Mouse (Mus musculus): ENCODE measurements around the gene Hpn.

The Hpn gene

DNA sequence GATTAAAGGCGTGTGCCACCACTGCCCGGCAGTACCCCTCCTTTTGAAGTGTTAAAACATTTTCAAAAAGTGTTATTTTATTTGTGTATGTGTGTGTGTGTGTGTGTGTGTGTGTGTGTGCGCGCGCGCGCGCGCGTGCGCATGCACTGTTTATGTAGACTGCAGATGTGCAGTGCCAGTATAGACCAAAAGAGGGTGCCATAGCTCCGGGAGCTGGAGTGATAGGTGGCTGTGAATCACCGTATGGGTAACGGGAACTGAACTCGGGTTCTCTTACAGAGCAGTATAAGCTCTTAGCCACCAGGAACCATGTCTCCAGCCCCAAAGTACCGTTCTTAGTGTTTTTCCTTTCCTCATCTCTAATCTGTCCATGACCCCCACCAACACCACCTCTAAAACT lies 29.8 kb upstream of the Hpn start:
- no peak for DNase-seq (ENCODE audit: extremely low spot score, low read depth, low spot score)

DNA sequence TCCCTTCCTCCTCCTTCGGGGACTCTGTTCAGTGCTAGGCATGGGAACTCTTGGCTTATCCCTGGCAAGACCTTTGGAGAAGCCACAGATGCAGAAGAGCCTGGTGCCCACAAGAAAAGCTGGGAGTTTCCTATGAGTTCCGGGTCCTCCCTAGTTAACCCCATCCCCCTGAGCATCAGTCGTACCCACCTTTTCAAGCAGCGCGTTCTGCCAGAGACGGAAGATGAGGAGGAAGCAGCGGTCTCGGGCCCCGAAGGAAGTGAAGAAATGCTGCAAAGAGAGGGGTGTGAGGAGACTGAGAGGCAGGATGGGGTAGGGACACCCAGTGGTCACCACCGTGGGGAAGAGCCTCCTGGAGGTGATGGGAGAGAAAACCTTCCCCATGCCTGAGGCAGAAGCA lies 25.9 kb upstream of the Hpn start:
- no peak for DNase-seq (ENCODE audit: extremely low spot score, low read depth, low spot score)

DNA sequence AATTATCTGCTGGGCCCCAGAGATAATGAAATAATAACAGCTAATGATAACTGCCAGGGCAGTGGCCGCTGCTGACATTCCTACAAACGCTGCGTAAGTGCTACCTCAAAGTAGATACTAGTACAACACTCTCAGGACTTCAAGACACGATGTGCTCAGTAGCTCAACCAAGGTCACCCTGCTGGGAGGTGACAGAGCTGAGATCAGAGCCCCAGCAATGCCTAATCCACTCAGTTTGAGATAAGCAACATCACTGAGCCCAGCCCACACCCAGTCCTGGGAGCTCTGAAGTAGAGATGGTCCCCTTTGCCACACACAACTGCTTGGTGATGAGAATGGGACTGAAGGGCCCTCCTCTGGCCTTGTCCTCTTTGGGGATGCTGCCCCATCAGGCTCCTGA lies 25.2 kb upstream of the Hpn start:
- no peak for DNase-seq (ENCODE audit: extremely low spot score, low read depth, low spot score)

DNA sequence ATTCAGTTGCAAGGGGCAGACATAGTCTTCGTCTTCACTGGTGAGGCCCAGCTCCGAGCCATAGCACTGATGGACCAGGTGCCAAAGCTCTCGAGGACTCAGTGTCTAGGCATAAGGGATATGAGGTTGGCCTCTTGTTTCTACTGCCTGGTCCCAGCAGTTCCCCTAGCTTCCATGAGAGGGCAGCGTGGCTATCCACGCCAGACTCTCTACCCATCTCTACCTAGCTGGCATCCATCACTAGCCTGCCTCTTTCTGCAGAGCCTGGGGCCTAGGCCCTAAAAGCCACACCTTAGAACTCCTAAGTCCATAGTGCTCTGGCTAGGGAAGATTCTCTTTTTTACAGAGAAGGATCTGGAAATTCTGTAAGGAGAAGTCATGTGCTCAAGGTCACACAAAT lies 24.7 kb upstream of the Hpn start:
- no peak for DNase-seq (ENCODE audit: extremely low spot score, low read depth, low spot score)

DNA sequence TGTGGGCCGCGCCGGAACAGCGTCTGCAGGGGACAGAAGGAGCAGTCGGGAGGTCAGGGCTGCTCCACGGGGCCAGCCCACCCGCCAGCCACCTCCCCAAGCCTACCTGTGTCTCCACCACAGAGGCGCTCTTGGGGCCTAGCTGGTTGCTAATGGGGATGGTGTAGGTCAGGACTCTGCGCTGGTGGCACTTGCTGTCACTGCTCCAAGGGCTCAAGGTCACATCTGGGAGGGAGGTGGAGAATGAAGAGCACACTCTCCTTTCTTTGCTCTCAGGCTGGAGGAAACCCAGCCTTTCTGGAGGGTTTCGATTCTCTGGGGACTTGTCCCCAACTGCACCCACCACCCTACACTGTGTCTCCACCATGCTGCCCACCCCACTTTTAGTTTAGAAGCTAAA lies 20.6 kb upstream of the Hpn start:
- no peak for DNase-seq (ENCODE audit: extremely low spot score, low read depth, low spot score)

DNA sequence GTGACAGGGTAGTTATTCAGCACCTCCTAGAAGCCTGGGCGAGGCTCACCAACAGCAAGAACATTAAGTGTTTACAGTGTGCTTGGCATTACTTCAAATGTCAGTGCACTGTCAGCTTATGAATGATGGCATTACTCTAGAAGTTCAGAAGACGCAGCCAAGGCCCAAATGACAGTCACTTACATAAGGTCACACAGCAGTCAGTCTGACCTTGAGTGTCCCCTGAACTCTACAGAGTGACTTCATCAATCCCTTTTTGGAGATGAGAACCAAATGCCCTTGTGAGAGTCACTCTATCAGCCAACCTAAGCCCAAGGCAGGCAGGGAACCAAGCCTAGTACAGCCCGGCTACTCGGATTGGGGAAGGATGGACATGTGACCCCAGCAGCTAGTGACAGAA lies 16.8 kb upstream of the Hpn start:
- DNase-seq (ENCODE audit: extremely low spot score, low read depth, low spot score) = no peak

DNA sequence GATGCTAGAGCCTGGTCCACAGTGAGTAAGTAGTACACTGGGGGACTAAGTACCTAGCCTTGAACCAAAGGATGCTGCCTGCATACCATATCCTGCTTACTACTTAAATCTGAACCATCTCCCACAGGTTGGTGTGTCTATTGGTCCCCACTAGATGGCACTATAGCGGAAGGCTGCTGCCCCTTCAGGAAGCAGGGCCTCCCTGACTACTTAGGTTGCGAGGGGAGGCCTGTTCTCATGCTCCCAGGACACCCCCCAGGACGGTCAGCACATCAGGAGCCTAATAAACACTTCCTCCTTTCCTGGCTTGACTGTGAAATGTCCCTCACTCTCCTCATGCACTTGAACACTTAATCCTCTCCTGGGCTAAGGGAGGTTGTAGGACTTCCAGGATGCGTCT lies 15.8 kb upstream of the Hpn start:
- DNase-seq (ENCODE audit: extremely low spot score, low read depth, low spot score) = no peak

DNA sequence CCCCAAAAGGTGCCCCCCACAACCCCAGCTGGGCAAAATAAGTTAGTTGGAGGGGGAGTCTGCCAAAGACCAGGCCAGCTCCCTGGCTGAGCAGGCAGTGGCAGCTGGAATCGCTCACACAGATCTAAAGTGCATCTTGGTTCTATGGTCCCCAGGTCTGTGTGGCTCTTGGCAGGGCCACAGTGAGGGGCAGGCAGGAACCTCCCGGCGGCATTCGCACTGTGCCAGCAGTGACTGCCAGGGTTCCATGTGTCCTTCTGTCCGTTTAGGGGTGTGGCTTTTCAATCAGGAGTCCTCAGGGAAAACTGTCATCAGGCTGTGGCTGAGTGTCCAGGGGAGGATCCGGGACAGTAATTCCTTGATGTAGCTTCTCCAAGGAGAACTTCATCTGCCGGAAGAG lies 15.1 kb upstream of the Hpn start:
- no peak for DNase-seq (ENCODE audit: extremely low spot score, low read depth, low spot score)

DNA sequence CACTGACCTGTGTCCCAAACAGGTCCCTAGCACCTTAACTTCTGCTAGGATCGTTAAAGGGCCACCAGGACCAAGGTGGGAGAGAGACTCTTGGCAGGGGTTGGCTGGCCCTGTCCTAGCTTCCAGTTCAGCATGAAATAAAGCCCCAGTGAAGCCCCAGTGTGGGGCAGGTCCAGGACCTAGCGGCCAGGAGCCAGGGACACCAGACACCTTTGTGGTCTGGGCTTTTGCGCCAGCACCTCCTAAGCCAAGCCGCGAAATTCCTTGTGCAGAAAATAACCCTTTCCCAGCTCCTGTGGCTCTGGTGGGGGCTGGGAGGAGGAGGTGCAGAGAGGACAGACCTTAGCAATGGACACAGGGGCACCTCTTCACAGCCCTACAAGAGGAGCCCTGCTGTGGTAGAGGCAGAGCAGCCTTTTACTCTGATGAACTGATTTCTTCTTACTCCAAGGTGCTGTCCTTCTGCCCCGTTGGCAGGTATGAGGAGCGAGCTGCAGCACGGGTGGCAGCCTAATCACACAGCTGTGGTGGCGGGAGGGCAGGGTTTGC lies 13.1 kb upstream of the Hpn start:
- no peak for DNase-seq (ENCODE audit: extremely low spot score, low read depth, low spot score)

DNA sequence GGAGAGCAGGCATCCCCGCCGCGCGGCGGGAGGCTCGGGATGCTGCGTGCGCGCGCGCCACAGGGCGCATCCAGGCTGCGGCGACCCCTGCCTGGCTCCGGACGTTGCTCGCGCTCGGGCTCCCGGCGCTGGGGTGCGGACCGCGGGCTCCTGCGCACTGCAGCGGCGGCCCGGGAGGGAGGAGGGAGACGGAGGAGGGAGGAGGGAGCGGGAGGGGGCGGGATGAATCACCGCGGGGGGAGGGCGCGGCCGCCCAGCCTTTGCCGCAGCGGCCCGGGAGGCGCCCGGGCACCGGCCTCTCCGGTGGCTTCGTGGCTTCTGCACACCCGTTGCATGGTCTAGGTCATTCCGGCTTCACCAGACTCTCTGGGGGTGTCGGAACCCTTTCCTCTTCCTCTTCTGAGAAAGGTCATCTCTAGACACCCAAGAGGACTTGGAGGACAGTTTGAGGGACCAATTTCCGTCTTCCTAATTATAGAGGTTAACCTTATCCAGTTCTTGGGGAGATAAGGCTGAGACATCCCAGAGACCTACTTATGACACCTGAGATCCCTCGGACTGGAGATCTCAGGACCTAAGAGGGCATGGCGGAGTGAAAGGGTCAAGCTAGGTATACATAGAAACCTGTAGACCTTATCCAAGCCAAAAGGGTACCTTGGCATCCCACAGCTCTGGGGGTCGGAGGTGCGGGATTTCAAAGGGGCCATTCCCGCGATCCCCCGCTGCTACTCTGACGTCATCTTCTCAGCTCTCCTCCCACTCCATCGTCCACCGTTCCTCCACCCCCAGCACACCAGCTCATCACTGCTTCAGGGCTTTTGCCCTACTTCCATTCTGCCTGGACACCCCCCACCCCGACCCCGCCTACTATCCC lies 12.0 kb upstream of the Hpn start, which contains the start of gene Scn1b:
Gene Scn1b, minus strand, starts transcription at position 153 of the 874 bp plus-strand sequence.
- no peak for DNase-seq (ENCODE audit: extremely low spot score, low read depth, low spot score)

DNA sequence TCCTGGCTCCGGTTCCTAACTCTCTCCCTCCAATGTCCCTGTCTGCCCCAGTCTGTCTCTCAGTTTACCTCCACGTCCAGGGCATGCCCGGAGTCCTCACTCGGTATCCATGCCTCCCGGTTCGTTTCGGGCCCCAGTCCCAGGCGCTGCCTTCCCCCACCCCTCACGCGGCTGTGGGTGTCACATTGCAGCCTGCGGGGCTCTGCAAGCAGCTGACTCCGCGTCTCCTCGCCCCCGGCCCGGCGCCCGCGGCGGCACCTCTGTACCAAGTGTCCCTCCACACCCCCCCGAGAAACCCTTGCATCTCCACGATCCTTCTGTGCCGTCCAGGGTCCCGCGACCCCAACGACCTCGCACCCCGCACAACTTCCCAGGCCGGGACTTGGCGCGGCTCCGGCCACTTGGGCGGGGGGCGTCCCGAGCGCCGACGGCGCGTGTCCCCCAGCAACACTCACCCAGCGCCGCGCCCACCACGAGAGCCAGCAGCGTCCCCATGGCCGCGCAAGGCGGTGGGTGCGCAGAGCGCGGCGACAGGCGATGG lies 11.2 kb upstream of the Hpn start:
- no peak for DNase-seq (ENCODE audit: extremely low spot score, low read depth, low spot score)

DNA sequence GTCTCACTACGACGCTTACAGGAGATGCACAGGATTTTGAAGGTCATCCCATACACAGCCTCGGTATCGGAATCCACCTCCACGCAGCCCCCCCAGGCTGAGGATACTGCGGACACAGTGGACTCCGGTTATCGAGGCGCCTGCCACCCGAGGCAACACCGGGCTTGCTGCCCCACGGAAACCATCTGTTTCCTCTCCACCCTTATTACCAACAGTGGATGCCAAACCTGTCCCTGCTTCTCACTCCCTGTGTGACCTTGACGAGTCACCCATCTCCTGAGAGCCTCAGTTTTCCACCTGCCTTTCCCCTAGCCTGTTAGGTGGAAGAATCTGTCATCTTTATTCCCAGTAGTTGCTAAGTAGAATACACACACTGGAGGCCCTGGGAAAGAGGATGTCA lies 10.0 kb upstream of the Hpn start:
- no peak for DNase-seq (ENCODE audit: extremely low spot score, low read depth, low spot score)

DNA sequence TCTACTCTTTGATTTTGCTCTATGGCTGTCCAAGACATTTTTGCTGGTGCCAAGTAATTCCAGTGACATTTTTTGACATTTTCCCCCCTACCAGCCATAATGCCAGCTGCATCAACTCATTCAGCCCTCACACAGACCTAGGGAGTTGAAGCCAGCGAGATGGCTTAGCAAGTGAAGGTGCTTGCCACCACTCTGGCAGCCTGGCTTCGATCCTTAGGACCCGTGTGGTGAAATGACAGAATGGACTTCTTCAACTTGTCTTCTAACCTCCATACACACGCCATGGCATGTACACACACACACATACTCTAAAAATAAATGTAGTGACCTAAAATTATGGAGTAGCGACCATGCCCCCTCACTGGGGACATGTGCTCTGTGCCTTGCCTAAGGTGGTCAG lies 9.3 kb upstream of the Hpn start:
- no peak for DNase-seq (ENCODE audit: extremely low spot score, low read depth, low spot score)

DNA sequence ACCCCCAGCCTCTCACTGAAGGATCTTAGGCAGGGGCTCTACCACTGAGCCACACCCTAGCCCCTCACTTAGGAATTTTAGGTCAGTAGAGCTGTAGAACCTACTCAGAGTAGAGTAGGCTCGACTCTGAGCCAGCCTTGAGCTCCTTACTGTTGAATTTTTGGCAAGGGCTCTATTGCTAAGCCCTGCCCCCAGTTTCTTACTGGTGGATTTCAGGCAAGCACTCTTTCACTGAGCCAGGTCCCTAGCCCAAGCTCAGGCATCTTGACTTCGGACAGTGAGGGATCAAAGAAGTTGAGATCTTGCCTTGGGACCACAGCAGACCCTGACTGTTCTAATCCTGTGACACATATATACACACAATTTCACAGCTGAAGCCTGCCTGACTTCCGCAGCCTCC lies 8.6 kb upstream of the Hpn start:
- DNase-seq (ENCODE audit: extremely low spot score, low read depth, low spot score) = no peak

DNA sequence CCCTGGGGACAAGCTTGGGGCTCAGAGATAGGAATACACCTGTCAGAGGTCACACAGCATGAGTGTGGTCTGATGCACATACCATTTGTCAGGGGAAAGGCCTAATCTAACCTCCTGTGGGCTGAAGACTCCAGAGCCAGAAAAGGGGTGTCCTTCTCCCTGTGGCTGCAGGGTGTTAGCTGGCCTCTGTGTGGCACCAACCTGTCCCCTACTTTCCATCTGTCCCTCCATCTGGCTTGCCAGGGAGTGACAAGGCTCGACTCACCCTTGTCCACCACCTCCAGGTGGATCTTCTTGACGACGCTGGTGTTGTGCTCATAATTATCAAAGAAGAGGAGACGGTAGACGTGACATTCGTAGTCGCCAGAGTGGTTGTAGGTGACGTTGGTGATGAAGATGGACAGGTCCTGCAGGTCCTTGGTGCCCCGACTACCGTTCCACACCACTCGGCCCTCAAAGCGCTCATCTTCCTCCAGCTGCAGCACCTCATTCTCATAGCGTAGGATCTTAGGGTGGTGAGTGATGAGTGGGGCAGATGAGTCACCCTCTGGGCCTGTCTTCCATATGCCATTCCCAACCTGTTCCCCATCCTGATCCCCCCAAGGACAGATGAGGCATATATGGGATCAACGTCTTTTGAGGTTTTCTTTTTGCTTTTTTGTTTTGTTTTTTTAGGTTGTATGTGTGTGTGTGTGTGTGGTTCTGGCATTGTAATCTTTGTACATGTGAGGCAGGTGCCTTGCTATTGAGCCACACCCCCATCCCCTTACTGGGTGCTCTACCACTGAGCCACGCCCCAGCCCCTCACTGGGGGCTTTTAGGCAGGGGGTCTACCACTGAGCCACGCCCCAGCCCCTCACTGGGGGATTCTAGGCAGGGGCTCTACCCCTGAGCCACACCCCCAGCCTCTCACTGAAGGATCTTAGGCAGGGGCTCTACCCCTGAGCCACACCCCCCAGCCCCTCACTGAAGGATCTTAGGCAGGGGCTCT lies 7.8 kb upstream of the Hpn start:
- DNase-seq (ENCODE audit: extremely low spot score, low read depth, low spot score) = no peak

DNA sequence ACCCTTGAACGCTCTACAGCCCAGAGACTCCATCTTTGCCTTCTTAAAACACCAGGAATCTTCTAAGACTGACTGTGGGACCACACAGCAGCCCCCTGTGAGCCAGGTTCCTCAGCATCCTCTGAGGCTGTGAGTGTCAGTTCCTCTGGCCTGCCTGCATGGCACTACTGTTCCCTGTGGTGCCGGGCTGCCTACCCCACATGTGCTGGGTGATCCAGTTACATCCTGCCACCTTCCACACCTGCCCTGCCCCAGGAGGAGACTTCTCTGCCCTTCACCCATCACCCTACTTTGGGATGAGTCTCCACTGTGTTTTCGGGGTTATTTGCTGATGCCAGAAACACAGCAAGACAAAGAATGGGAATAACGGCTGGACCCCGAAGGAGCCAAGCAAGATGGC lies 4.5 kb upstream of the Hpn start:
- DNase-seq (ENCODE audit: extremely low spot score, low read depth, low spot score) = no peak

DNA sequence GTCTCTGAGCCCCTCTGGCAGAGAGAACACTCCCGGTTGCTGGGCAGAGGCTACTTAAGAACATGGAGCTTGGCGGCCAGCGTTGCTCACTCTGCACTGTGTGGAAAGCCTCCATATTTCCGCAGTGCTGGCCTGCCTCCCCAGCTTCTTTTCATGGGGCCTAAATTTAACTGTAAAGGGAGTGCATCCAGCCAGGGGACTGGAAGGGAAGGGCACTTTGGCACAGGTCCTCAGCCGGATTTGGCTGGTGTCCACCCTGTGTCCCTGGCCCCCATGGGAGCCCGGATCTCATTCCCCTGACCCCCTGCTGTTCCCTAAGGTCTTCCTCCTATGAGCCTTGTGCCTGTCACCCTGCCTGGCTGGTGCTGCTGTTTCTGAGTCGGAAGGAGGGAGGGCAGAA lies 3.4 kb upstream of the Hpn start:
- no peak for DNase-seq (ENCODE audit: extremely low spot score, low read depth, low spot score)

DNA sequence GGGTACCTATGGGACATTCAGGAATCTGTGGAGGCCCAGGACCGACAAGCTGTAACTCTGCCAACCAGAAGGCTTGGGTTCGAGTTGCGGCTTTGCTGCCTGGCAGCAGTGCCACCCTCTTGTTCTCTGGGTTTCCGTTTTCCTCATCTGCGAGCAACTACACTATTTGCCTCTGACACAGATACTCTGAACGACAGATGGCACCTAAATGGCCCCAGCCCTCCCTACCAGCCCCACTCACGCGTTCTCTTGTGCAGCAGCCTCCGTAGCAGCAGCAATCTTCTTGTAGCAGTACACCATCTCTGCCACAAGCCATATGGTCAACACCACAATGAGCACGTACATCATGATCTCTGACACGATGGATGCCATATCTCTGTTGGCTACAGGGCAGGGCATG lies 2.4 kb upstream of the Hpn start:
- DNase-seq (ENCODE audit: extremely low spot score, low read depth, low spot score) = no peak

DNA sequence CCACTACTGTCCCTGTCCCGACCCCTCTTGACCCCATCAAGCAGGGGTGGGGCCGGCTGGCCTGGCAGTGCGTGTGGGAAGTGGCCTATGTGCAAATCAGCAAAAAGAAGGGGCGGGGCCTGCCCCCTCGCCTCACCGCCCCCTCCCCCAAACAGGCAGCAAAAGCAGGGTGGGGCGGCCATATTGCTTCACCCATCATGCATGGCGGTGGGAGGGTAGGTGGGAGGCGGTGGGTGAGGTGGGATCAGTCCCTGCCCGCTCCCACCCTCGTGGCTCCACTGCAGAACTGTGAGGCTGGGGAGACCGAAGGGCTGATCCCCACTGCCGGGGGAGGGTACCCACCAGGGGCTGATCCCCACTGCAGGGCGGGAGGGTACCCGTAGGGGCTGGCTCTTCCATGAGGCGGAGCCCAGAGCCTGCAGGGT lies 1.6 kb upstream of the Hpn start:
- no peak for DNase-seq (ENCODE audit: extremely low spot score, low read depth, low spot score)

DNA sequence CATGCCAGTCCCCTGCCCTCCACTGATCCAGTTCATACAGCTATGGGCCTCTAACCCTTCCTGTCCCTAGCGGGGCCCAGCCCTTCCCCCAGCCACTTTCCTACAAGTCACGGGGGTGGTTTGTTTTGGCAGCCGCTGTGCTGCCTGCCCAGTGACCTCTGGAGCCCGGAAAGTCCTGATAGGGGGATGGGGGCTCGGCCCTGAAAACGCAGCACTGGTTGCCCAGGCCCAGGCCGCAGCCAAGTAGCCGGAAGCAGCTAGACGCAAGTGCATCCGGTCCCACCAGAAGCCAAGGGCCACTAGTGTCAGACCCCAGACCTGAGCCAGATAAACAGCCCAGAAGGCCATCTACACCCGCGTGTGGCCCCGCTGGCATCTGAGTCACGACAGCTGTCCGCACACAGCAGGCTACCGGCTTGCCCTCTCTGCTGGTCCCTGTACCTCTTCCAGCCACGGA lies 525 bp upstream of the Hpn start:
- no peak for DNase-seq (ENCODE audit: extremely low spot score, low read depth, low spot score)

DNA sequence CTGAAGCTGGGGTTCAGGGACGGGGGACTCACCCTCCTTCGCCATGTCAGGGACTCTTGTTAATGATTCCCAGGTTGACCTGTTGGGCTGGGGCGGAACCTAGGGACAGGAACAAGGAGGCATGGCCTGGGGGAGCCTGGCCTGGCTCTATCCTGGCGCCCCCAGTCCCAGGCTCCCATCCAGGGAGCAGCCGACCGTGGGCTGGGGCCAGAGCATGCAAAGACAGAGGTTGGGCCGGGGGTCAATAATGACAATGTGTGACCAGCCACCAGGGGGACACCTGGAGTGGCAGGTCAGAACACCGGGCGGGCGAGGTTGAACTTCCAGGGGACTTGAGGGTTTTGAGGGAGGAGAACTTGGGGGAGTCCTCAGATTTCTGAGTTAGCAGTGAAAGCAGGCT lies 444 bp downstream of the Hpn start:
- no peak for DNase-seq (ENCODE audit: extremely low spot score, low read depth, low spot score)
